Comparison of ENCODE assay signal across 8 mouse cellular contexts in the genomic region with DNA sequence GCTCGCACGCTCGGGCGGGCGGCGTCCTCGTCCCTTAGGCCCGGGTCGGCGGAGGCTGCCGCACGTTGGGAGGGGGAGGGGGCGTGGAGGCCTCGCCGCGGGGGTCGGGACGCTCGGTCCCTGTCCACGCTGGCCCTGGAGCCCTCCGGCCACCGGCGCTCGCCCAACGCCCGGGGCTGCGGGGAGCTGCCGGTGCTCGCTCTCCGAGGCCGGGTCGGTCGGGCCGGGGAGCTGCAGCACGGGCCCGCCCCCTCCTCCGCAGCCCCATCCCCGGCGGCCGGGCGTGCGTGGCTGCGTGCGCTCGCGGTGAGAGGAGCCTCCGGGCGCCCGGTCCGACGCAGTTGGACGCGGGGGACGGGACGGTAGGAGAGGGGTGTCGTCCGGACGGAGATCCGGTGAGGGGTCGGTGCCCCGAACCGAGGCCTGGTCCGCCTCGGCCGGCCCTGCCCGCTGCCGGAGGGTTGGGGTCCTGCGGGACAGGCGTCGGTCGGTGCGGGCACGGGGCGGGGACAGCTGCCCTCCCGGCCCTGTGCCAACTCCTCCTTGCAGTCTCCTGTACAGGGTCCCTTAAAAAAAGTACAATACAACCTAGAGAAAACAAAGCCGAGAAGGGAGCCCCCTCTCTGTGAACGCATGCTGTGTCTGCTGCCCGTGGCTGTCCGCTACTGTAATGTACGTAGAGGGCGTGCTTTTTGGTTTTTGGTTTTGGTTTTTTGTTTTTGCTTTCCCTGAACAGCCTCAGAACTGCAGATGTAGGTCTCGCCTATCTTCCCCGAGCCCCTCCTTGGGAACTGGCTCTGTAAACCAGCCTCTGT. TPM values are rescaled to one million over a fixed set of nuclear protein-coding genes. Genes with fewer than 3 reads are reported as not detected.
DNase-seq lines count a peak whose midpoint lies in the region; ATAC-seq and TF ChIP-seq lines count a peak whose summit lies in the region.

No protein-coding gene starts in this region.

- no peaks in the 10 kb centered on the region for H3K27me3 ChIP-seq in intestine, embryonic 16.5 days (replicated peaks; ENCODE audit: control insufficient read depth, insufficient read depth, low read length)
- no peaks in the 10 kb centered on the region for H3K27me3 ChIP-seq in limb, embryonic 10.5 days (ENCODE audit: low read depth, poor library complexity, severe bottlenecking)
- no peaks in the 10 kb centered on the region for H3K27me3 ChIP-seq in midbrain, embryonic 10.5 days (ENCODE audit: low read depth, poor library complexity, severe bottlenecking)
- H3K27me3 ChIP-seq in small intestine, adult 2 months (ENCODE audit: control insufficient read depth, insufficient read depth, low read length) = no peaks in the 10 kb centered on the region

- peak overlapping the region; percentile 94 for H3K9ac ChIP-seq in intestine, embryonic 16.5 days (ENCODE audit: low read depth, low read length)

- peak overlapping the region; percentile 83 for H3K4me3 ChIP-seq in cortical plate, adult 2 months (ENCODE audit: insufficient read depth, low read length)
- H3K4me3 ChIP-seq in intestine, embryonic 16.5 days (ENCODE audit: low read length) = peak overlapping the region; percentile 97
- peak overlapping the region; percentile 97 for H3K4me3 ChIP-seq in limb, embryonic 10.5 days
- H3K4me3 ChIP-seq in midbrain, embryonic 10.5 days = peak overlapping the region; percentile 95
- peak overlapping the region; percentile 100 for H3K4me3 ChIP-seq in small intestine, adult 2 months (ENCODE audit: low read depth, low read length)

- H3K36me3 ChIP-seq in intestine, embryonic 16.5 days (ENCODE audit: control insufficient read depth, insufficient read depth, low read length) = no peaks in the 10 kb centered on the region
- H3K36me3 ChIP-seq in limb, embryonic 10.5 days = no peaks in the 10 kb centered on the region
- no peaks in the 10 kb centered on the region for H3K36me3 ChIP-seq in midbrain, embryonic 10.5 days
- peaks cover 5% of the 10 kb centered on the region for H3K36me3 ChIP-seq in small intestine, adult 2 months (ENCODE audit: control insufficient read depth, insufficient read depth, low read length)

- WGBS in intestine, embryonic 16.5 days = 0% methylated on average over 76 of the region's 83 CpGs
- under 1% methylated on average over 80 of the region's 83 CpGs for WGBS in limb, embryonic 10.5 days
- under 1% methylated on average over 64 of the region's 83 CpGs for WGBS in midbrain, embryonic 10.5 days
- 1% methylated on average over 82 of the region's 83 CpGs for WGBS in small intestine, adult 2 months

- peak; percentile 17 for ATAC-seq in granulocyte monocyte progenitor cell, adult 5-6 weeks (replicated peaks; ENCODE audit: poor library complexity, severe bottlenecking)
- peak; percentile 77 for ATAC-seq in intestine, embryonic 16.5 days

- H3K9me3 ChIP-seq in intestine, embryonic 16.5 days (ENCODE audit: control insufficient read depth, low read length) = no peaks in the 10 kb centered on the region
- H3K9me3 ChIP-seq in limb, embryonic 10.5 days (replicated peaks) = no peaks in the 10 kb centered on the region
- H3K9me3 ChIP-seq in midbrain, embryonic 10.5 days (replicated peaks) = no peaks in the 10 kb centered on the region

- DNase-seq in ovary, adult 18-20 months (ENCODE audit: low spot score) = peak; percentile 32
- DNase-seq in ovary, postnatal 10 days (ENCODE audit: low spot score) = no peak
- peak; percentile 72 for DNase-seq in limb, embryonic 10.5 days (ENCODE audit: low spot score)
- DNase-seq in midbrain, embryonic 10.5 days (ENCODE audit: low spot score) = peak; percentile 51

- peaks cover 18% of the 10 kb centered on the region for H3K4me1 ChIP-seq in cortical plate, adult 2 months (ENCODE audit: control insufficient read depth, insufficient read depth, low read length)
- peaks cover 14% of the 10 kb centered on the region for H3K4me1 ChIP-seq in intestine, embryonic 16.5 days (ENCODE audit: control insufficient read depth, insufficient read depth, low read length)
- peaks cover 18% of the 10 kb centered on the region for H3K4me1 ChIP-seq in limb, embryonic 10.5 days
- H3K4me1 ChIP-seq in midbrain, embryonic 10.5 days = peaks cover 22% of the 10 kb centered on the region
- H3K4me1 ChIP-seq in small intestine, adult 2 months (ENCODE audit: control insufficient read depth, insufficient read depth, insufficient read length, low read length) = peaks cover 22% of the 10 kb centered on the region

- TF ChIP-seq CTCF in cortical plate, adult 2 months (IDR thresholded peaks at IDR 0.05; ENCODE audit: extremely low read depth, insufficient read depth, low read length) = no peak
- TF ChIP-seq CTCF in small intestine, adult 2 months (IDR thresholded peaks at IDR 0.05; ENCODE audit: extremely low read depth, insufficient read length, insufficient replicate concordance, low read depth, low read length) = peak; percentile 38; the same call in 1 of the 2 replicates

- peak overlapping the region; percentile 75 for H3K4me2 ChIP-seq in intestine, embryonic 16.5 days (ENCODE audit: low read depth, low read length)

- H3K27ac ChIP-seq in cortical plate, adult 2 months (ENCODE audit: insufficient read depth, low read length) = peak overlapping the region; percentile 97
- peak overlapping the region; percentile 85 for H3K27ac ChIP-seq in intestine, embryonic 16.5 days (ENCODE audit: low read length)
- peak overlapping the region; percentile 94 for H3K27ac ChIP-seq in limb, embryonic 10.5 days
- peak overlapping the region; percentile 92 for H3K27ac ChIP-seq in midbrain, embryonic 10.5 days (replicated peaks)
- peak overlapping the region; percentile 87 for H3K27ac ChIP-seq in small intestine, adult 2 months (ENCODE audit: insufficient read depth, low read depth, low read length)

- TF ChIP-seq POLR2A in cortical plate, adult 2 months (IDR thresholded peaks at IDR 0.05; ENCODE audit: extremely low read depth, insufficient read depth, low read length) = 0 out of 2 replicates have a peak, but pooled peaks have one; percentile 11
- no peak; the same call in 1 of the 2 replicates for TF ChIP-seq POLR2A in small intestine, adult 2 months (IDR thresholded peaks at IDR 0.05; ENCODE audit: low read depth, low read length)

RNA-seq across cellular contexts. Expression of a gene that starts 11.7 kb away (rescaled TPM):
- polyA plus RNA-seq in cortical plate, adult 2 months (2012; rRNA removed) = 54.9 and 61.1 TPM in 2 replicates
- total RNA-seq in granulocyte monocyte progenitor cell, adult 5-6 weeks (2014; fragmentation: Nextera tagmentation) = 267 and 284 TPM in 2 replicates
- total RNA-seq in granulocyte monocyte progenitor cell, adult 5-6 weeks (2017) = 437 and 499 TPM in 2 replicates
- polyA plus RNA-seq in intestine, embryonic 16.5 days (2015; fragmentation: Nextera tagmentation; extraction: Ambion mirVana) = 65.7 and 72.7 TPM in 2 replicates
- polyA plus RNA-seq in limb, embryonic 10.5 days (2016; fragmentation: Nextera tagmentation; extraction: Ambion mirVana) = 38.1 and 56.1 TPM in 2 replicates
- polyA plus RNA-seq in midbrain, embryonic 10.5 days (2016; fragmentation: Nextera tagmentation; extraction: Ambion mirVana) = 48.8 and 57.6 TPM in 2 replicates
- 1.9 and 3.8 TPM in 2 replicates for polyA plus RNA-seq in small intestine, adult 2 months (2012; rRNA removed)

RNA-seq across cellular contexts. Expression of a gene that starts 40.4 kb away (rescaled TPM):
- 35.0 and 35.5 TPM in 2 replicates for polyA plus RNA-seq in cortical plate, adult 2 months (2012; rRNA removed)
- 28.4 and 30.1 TPM in 2 replicates for total RNA-seq in granulocyte monocyte progenitor cell, adult 5-6 weeks (2014; fragmentation: Nextera tagmentation)
- 42.8 and 55.2 TPM in 2 replicates for total RNA-seq in granulocyte monocyte progenitor cell, adult 5-6 weeks (2017)
- polyA plus RNA-seq in intestine, embryonic 16.5 days (2015; fragmentation: Nextera tagmentation; extraction: Ambion mirVana) = 35.8 and 36.1 TPM in 2 replicates
- polyA plus RNA-seq in limb, embryonic 10.5 days (2016; fragmentation: Nextera tagmentation; extraction: Ambion mirVana) = 49.9 and 54.0 TPM in 2 replicates
- 59.0 and 65.0 TPM in 2 replicates for polyA plus RNA-seq in midbrain, embryonic 10.5 days (2016; fragmentation: Nextera tagmentation; extraction: Ambion mirVana)
- 4.9 and 8.7 TPM in 2 replicates for polyA plus RNA-seq in small intestine, adult 2 months (2012; rRNA removed)

RNA-seq across cellular contexts. Expression of a gene that starts 40.7 kb away (rescaled TPM):
- 81.2 and 89.1 TPM in 2 replicates for polyA plus RNA-seq in cortical plate, adult 2 months (2012; rRNA removed)
- 63.6 and 91.9 TPM in 2 replicates for total RNA-seq in granulocyte monocyte progenitor cell, adult 5-6 weeks (2014; fragmentation: Nextera tagmentation)
- 33.7 and 37.1 TPM in 2 replicates for total RNA-seq in granulocyte monocyte progenitor cell, adult 5-6 weeks (2017)
- polyA plus RNA-seq in intestine, embryonic 16.5 days (2015; fragmentation: Nextera tagmentation; extraction: Ambion mirVana) = 65.8 and 74.1 TPM in 2 replicates
- polyA plus RNA-seq in limb, embryonic 10.5 days (2016; fragmentation: Nextera tagmentation; extraction: Ambion mirVana) = 80.4 and 81.9 TPM in 2 replicates
- polyA plus RNA-seq in midbrain, embryonic 10.5 days (2016; fragmentation: Nextera tagmentation; extraction: Ambion mirVana) = 121 and 125 TPM in 2 replicates
- 1.6 and 1.7 TPM in 2 replicates for polyA plus RNA-seq in small intestine, adult 2 months (2012; rRNA removed)

Comparison
In these comparisons a context has a peak if more than half of its experiments do, and no peak if none do; other contexts are left out.
1. RNA of a gene that starts 40.7 kb away (polyA plus RNA-seq): 121 to 125 TPM in midbrain, embryonic 10.5 days, 81.2 to 89.1 TPM in cortical plate, adult 2 months, 80.4 to 81.9 TPM in limb, embryonic 10.5 days and 65.8 to 74.1 TPM in intestine, embryonic 16.5 days; 1.6 to 1.7 TPM in small intestine, adult 2 months; every median in the first group is over 10 times any median in the second.
2. Peak in every context shown above with its lines, with median percentiles within 50 percentile points of each other: H3K27ac ChIP-seq and H3K4me3 ChIP-seq.